Mouse (Mus musculus): ENCODE data around the gene Mmel1. TPM values are rescaled to one million over a fixed set of nuclear protein-coding genes. Genes with fewer than 3 reads are reported as not detected.
A peak's percentile ranks its signal among the peaks of the same experiment; 100 is the strongest.

Gene Mmel1
- 0.08 and 0.19 TPM in 2 replicates for polyA plus RNA-seq (2016; fragmentation: Nextera tagmentation; extraction: Ambion mirVana)

DNA sequence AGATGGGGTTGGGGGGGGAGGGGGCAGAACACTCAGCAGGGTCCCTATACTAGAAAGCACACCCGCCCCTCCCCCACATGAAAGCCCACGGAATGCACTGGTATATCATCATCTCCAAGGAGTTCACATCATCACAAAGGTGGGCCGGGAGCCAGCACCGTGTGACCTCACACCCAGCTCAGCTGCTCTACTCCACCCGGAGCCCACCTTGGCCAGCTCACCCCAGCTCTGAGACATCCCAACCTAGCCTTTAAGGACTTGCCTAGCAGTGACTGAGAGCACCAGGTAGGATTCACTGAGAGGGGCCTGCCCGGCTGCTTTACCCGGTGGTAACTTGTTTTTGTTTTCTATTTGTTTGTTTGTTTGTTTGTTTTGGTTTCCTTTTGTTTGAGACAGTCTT lies at the start of gene Mmel1:
TSS of gene Mmel1 (plus strand) at position 146 of the 400 bp plus-strand sequence.
- Histone ChIP-seq H3K4me2 (no peak within 1 kb of the TSS), H3K9ac (no peak within 1 kb of the TSS), H3K27me3 (peaks cover 64% of the 10 kb centered on the region), H3K9me3 (no peaks in the 10 kb centered on the region), H3K4me1 (peaks cover 21% of the 10 kb centered on the region), H3K27ac (no peak within 1 kb of the TSS), H3K4me3 (replicated peaks) (no peak within 1 kb of the TSS), H3K36me3 (replicated peaks) (no peaks in the 10 kb centered on the region)
- no peak for ATAC-seq (ENCODE audit: low FRiP score)
- WGBS = 74% methylated on average over 7 of the region's 7 CpGs

DNA sequence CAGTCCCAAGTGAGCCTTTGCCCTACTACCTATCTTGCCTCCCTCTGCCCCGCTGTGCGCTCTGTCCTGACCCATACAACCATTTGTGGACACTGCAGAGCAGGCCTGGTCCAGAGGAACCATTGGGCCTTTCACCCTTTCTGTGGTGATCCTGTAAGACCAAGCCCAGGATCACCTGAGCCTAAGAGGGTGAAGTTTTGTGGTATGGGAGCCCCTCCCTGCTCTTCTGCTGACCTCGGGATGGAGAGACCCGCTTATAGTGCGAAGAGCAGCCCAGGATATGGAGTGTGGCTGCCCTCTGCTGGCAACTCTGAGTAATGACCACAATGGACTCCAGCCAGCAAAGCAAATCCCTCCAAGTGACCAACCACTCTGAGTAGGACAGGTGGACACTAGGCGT lies 43.7 kb upstream of the Mmel1 start:
- H3K9ac ChIP-seq = no peak overlapping the region
- peaks cover 85% of the 10 kb centered on the region for H3K27me3 ChIP-seq

GRCm38 (mm10) chr4:154826224-154826623 lies 43.2 kb upstream of the Mmel1 start:
- H3K9ac ChIP-seq = no peak overlapping the region
- H3K27ac ChIP-seq = no peak overlapping the region
- no peaks in the 10 kb centered on the region for H3K9me3 ChIP-seq
- WGBS = 54% methylated on average over 7 of the region's 7 CpGs
- no peaks in the 10 kb centered on the region for H3K36me3 ChIP-seq (replicated peaks)
- H3K4me1 ChIP-seq = peaks cover 5% of the 10 kb centered on the region; the same call in 1 of the 2 replicates
- no peak overlapping the region for H3K4me2 ChIP-seq
- no peak overlapping the region for H3K4me3 ChIP-seq (replicated peaks)
- ATAC-seq (ENCODE audit: low FRiP score) = no peak
- H3K27me3 ChIP-seq = peaks cover 85% of the 10 kb centered on the region

More for the DNA sequence above, 43.7 kb upstream of the Mmel1 start:
- H3K4me3 ChIP-seq (replicated peaks) = no peak overlapping the region
- no peak overlapping the region for H3K27ac ChIP-seq
- no peaks in the 10 kb centered on the region for H3K36me3 ChIP-seq (replicated peaks)
- H3K9me3 ChIP-seq = no peaks in the 10 kb centered on the region
- 33% methylated on average over 6 of the region's 6 CpGs for WGBS
- peaks cover 5% of the 10 kb centered on the region; the same call in 1 of the 2 replicates for H3K4me1 ChIP-seq
- ATAC-seq (ENCODE audit: low FRiP score) = peak; percentile 46; the same call in 1 of the 2 replicates
- no peak overlapping the region for H3K4me2 ChIP-seq

DNA sequence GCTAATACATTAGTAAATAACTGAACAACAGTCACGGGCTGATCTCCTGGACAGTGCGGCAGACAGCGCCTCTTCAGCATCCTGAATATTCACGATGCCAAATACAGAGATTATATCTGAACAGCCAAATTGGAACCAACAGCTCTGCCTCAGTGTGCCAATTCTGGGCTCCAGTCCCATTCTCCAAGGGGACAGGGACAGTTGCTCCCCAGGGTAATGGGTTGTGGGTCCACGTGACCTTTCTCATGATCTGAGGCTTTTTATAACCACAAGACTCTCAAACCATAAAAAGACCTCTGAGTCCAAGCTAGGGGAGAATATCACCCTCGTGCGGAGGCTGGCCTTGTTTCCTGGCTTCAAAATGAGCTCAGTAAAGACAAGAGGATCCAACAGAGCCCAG lies 42.2 kb upstream of the Mmel1 start:
- Histone ChIP-seq H3K4me2 (no peak overlapping the region), H3K36me3 (replicated peaks) (no peaks in the 10 kb centered on the region), H3K27me3 (peaks cover 85% of the 10 kb centered on the region), H3K4me1 (peaks cover 5% of the 10 kb centered on the region; the same call in 1 of the 2 replicates), H3K9ac (no peak overlapping the region), H3K4me3 (replicated peaks) (no peak overlapping the region), H3K9me3 (no peaks in the 10 kb centered on the region), H3K27ac (no peak overlapping the region)
- 88% methylated on average over 7 of the region's 7 CpGs for WGBS
- no peak for ATAC-seq (ENCODE audit: low FRiP score)

- H3K9me3 ChIP-seq = no peaks in the 10 kb centered on the region
- peaks cover 85% of the 10 kb centered on the region for H3K27me3 ChIP-seq
- WGBS = 56% methylated on average over 10 of the region's 10 CpGs
- H3K4me1 ChIP-seq = peaks cover 5% of the 10 kb centered on the region; the same call in 1 of the 2 replicates
- no peak overlapping the region for H3K4me2 ChIP-seq
- ATAC-seq (ENCODE audit: low FRiP score) = no peak
- no peaks in the 10 kb centered on the region for H3K36me3 ChIP-seq (replicated peaks)
- H3K9ac ChIP-seq = no peak overlapping the region
- no peak overlapping the region for H3K27ac ChIP-seq
- H3K4me3 ChIP-seq (replicated peaks) = no peak overlapping the region
Observed at GRCm38 (mm10) chr4:154827861-154828610, 41.3 kb upstream of the Mmel1 start.

GRCm38 (mm10) chr4:154831915-154832573 lies 37.3 kb upstream of the Mmel1 start:
- ATAC-seq (ENCODE audit: low FRiP score) = no peak

DNA sequence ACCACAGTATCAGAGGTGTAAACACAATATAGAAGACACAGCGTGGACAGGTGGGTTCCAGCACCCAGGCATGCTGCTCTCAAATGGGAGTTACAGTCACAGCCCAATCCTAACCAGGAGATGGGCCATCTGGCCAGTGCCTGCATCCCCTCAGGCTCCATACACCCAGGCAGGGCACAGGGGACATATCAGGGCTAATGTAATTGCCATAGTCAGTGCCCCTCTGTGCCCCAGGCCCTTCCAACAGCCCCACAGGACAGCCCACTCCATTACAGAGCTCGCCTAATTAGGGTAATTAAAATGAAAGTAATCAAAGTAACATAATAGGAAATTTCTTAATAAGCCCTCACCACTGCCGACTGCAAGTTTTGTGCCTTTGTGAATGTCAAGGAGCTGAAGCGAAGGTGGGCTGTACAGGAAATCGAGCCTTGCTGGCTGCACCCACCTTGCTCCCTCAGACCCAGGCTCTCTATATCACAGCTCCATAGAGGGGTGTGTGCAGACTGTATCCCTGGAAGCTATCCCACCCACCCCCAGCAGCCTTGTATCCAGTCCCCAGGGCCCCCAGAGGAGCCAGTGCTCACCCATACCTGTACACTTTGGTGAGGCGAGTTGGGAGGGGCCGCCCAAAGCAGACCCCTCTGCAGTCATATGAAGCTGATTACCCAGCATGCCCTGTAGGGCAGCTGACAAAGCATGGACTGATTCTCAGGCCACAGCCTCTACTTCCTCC lies 33.0 kb upstream of the Mmel1 start:
- Histone ChIP-seq H3K9ac (no peak overlapping the region), H3K36me3 (replicated peaks) (no peaks in the 10 kb centered on the region), H3K4me2 (no peak overlapping the region), H3K27me3 (peaks cover 85% of the 10 kb centered on the region), H3K9me3 (no peaks in the 10 kb centered on the region), H3K27ac (no peak overlapping the region), H3K4me3 (replicated peaks) (no peak overlapping the region), H3K4me1 (no peaks in the 10 kb centered on the region)
- 59% methylated on average over 7 of the region's 7 CpGs for WGBS
- no peak for ATAC-seq (ENCODE audit: low FRiP score)

More at GRCm38 (mm10) chr4:154831915-154832573, 37.3 kb upstream of the Mmel1 start:
- H3K27ac ChIP-seq = no peak overlapping the region
- H3K4me1 ChIP-seq = peaks cover 5% of the 10 kb centered on the region; the same call in 1 of the 2 replicates
- no peak overlapping the region for H3K9ac ChIP-seq
- WGBS = 30% methylated on average over 9 of the region's 9 CpGs
- peaks cover 90% of the 10 kb centered on the region for H3K27me3 ChIP-seq
- H3K9me3 ChIP-seq = no peaks in the 10 kb centered on the region
- H3K4me3 ChIP-seq (replicated peaks) = no peak overlapping the region
- H3K36me3 ChIP-seq (replicated peaks) = no peaks in the 10 kb centered on the region
- H3K4me2 ChIP-seq = no peak overlapping the region

DNA sequence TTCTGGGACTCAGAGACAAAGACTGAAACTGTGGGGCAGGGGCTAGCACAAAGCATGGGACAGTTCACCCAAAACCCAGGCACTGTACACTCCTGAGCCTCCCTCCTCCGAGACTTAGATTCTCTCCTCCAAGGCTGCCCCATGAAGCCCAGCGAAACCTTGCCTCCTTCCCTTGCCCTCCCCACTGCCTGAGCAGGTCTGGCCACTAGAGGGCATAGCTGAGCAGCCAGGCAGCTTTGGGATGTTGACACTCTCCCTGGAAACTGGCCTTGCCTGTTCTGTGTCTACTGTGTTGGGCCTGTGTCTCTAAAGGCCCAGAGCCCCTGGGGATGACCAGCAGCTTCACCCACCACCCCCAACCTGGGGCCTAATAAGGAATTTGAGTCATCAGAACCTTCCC lies 32.2 kb upstream of the Mmel1 start, which contains the start of gene Ttc34:
TSS of gene Ttc34 (plus strand) at position 290 of the 400 bp plus-strand sequence.
- 46% methylated on average over 2 of the region's 2 CpGs for whole genome bisulfite sequencing
- Histone ChIP-seq H3K9me3 (no peaks in the 10 kb centered on the region), H3K27ac (no peak within 1 kb of the TSS), H3K27me3 (peaks cover 77% of the 10 kb centered on the region), H3K4me3 (replicated peaks) (no peak within 1 kb of the TSS), H3K4me1 (no peaks in the 10 kb centered on the region), H3K36me3 (replicated peaks) (no peaks in the 10 kb centered on the region), H3K4me2 (no peak within 1 kb of the TSS), H3K9ac (no peak within 1 kb of the TSS)
- ATAC-seq (ENCODE audit: low FRiP score) = no peak

- Histone ChIP-seq H3K4me2 (no peak overlapping the region), H3K4me3 (replicated peaks) (no peak overlapping the region), H3K9ac (no peak overlapping the region), H3K36me3 (replicated peaks) (no peaks in the 10 kb centered on the region), H3K9me3 (no peaks in the 10 kb centered on the region), H3K27ac (no peak overlapping the region), H3K4me1 (no peaks in the 10 kb centered on the region), H3K27me3 (peaks cover 63% of the 10 kb centered on the region)
- WGBS = 85% methylated on average over 13 of the region's 13 CpGs
- no peak for ATAC-seq (ENCODE audit: low FRiP score)
Observed at GRCm38 (mm10) chr4:154838741-154839140, 30.6 kb upstream of the Mmel1 start.

DNA sequence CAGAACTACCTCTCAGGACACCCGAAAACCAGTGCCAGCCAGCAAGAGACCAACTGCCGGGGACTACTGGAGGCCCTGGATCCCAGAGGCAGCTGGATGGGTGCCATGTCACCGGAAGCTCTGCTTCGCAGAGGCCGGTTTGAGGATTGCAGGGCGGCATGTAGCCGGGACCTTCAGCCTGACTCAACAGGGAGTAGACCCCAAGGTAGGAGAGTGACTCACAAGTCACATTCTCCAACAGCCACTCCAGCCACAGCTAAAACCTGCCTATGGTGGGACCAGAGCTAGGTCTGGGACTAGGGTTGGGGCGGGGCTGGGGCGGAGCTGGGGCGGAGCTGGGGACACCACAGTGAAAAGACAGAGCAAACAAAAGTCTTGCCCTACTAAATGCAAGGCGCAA lies 30.0 kb upstream of the Mmel1 start:
- no peaks in the 10 kb centered on the region for H3K4me1 ChIP-seq
- no peaks in the 10 kb centered on the region for H3K36me3 ChIP-seq (replicated peaks)
- no peak for ATAC-seq (ENCODE audit: low FRiP score)
- no peak overlapping the region for H3K4me3 ChIP-seq (replicated peaks)
- H3K27me3 ChIP-seq = peaks cover 59% of the 10 kb centered on the region
- H3K27ac ChIP-seq = no peak overlapping the region
- no peak overlapping the region for H3K9ac ChIP-seq
- no peaks in the 10 kb centered on the region for H3K9me3 ChIP-seq
- no peak overlapping the region for H3K4me2 ChIP-seq
- 51% methylated on average over 11 of the region's 11 CpGs for WGBS

GRCm38 (mm10) chr4:154852696-154853095 lies 16.7 kb upstream of the Mmel1 start:
- no peak overlapping the region for H3K27ac ChIP-seq
- no peak overlapping the region for H3K9ac ChIP-seq
- 0 out of 2 replicates have a peak, but pooled peaks cover 3% of the 10 kb centered on the region for H3K9me3 ChIP-seq
- H3K4me2 ChIP-seq = no peak overlapping the region
- H3K4me3 ChIP-seq (replicated peaks) = no peak overlapping the region
- H3K4me1 ChIP-seq = peaks cover 12% of the 10 kb centered on the region
- 96% methylated on average over 1 of the region's 1 CpGs for WGBS
- ATAC-seq (ENCODE audit: low FRiP score) = no peak
- peaks cover 49% of the 10 kb centered on the region for H3K27me3 ChIP-seq
- no peaks in the 10 kb centered on the region for H3K36me3 ChIP-seq (replicated peaks)

GRCm38 (mm10) chr4:154853881-154854280 lies 15.5 kb upstream of the Mmel1 start:
- H3K4me1 ChIP-seq = peaks cover 12% of the 10 kb centered on the region
- ATAC-seq (ENCODE audit: low FRiP score) = no peak
- no peak overlapping the region for H3K4me2 ChIP-seq
- no peak overlapping the region for H3K27ac ChIP-seq
- H3K9me3 ChIP-seq = 0 out of 2 replicates have a peak, but pooled peaks cover 3% of the 10 kb centered on the region
- no peaks in the 10 kb centered on the region for H3K36me3 ChIP-seq (replicated peaks)
- no peak overlapping the region for H3K4me3 ChIP-seq (replicated peaks)
- no peak overlapping the region for H3K9ac ChIP-seq
- H3K27me3 ChIP-seq = peaks cover 61% of the 10 kb centered on the region
- 80% methylated on average over 4 of the region's 4 CpGs for WGBS
